10 mouse cellular contexts compared by ENCODE assay signal in genomic region chr8:10653282-10653681, GRCm38 (mm10).
DNase-seq lines count a peak whose midpoint lies in the region; ATAC-seq lines count a peak whose summit lies in the region.
"Had no signal": no experiment of that assay in that cellular context is flagged by ENCODE, and none has a peak within 500 bp of the region (broad histone marks: within the 10 kb centered on the region; RNA-seq: fewer than 3 reads in every experiment).

No protein-coding gene starts in this region.

- H3K4me2 ChIP-seq in hindbrain, embryonic 11.5 days (replicated peaks; ENCODE audit: low read depth, low read length) = no peak overlapping the region
- H3K4me2 ChIP-seq: hindbrain, embryonic 14.5 days had no signal

- peak; percentile 7 for DNase-seq in ovary, postnatal 36 days (ENCODE audit: low spot score)
- DNase-seq in ovary, postnatal 10 days (ENCODE audit: low spot score) = no peak
- DNase-seq in heart, embryonic 10.5 days (ENCODE audit: low spot score) = no peak
- DNase-seq in kidney, postnatal 14 days = peak; percentile 38
- DNase-seq in yolk sac, embryonic 10.5 days (ENCODE audit: low spot score) = peak; percentile 75
- DNase-seq in testis, postnatal 10 days (ENCODE audit: low spot score) = no peak
- no peak for DNase-seq in hindbrain, embryonic 11.5 days (ENCODE audit: low spot score)
- DNase-seq: cerebellum, postnatal 36 days had no signal

- WGBS in heart, embryonic 10.5 days = 65% methylated on average over 9 of the region's 9 CpGs
- WGBS in hindbrain, embryonic 11.5 days = 82% methylated on average over 9 of the region's 9 CpGs

- no peaks in the 10 kb centered on the region for H3K36me3 ChIP-seq in heart, embryonic 10.5 days
- H3K36me3 ChIP-seq in hindbrain, embryonic 11.5 days (ENCODE audit: control insufficient read depth, insufficient read depth, low read length) = no peaks in the 10 kb centered on the region

- no peak for ATAC-seq in hindbrain, embryonic 11.5 days (ENCODE audit: low FRiP score)

- H3K27me3 ChIP-seq in heart, embryonic 10.5 days (ENCODE audit: insufficient read depth, poor library complexity, severe bottlenecking) = no peaks in the 10 kb centered on the region
- H3K27me3 ChIP-seq in hindbrain, embryonic 11.5 days (ENCODE audit: control insufficient read depth, insufficient read depth, low read length) = no peaks in the 10 kb centered on the region

- no peak overlapping the region for H3K9ac ChIP-seq in hindbrain, embryonic 11.5 days (ENCODE audit: low read depth, low read length)
- H3K9ac ChIP-seq: hindbrain, embryonic 14.5 days had no signal

- H3K4me1 ChIP-seq in heart, embryonic 10.5 days = peaks cover 33% of the 10 kb centered on the region
- H3K4me1 ChIP-seq in hindbrain, embryonic 11.5 days (replicated peaks; ENCODE audit: control insufficient read depth, insufficient read depth, low read length) = no peaks in the 10 kb centered on the region
- H3K4me1 ChIP-seq: megakaryocyte, embryonic 14.5 days had no signal

- no peak overlapping the region for H3K4me3 ChIP-seq in heart, embryonic 10.5 days
- H3K4me3 ChIP-seq in hindbrain, embryonic 11.5 days (ENCODE audit: low read depth, low read length) = no peak overlapping the region
- H3K4me3 ChIP-seq: megakaryocyte, embryonic 14.5 days had no signal

- H3K9me3 ChIP-seq in heart, embryonic 10.5 days = no peaks in the 10 kb centered on the region
- H3K9me3 ChIP-seq in hindbrain, embryonic 11.5 days (ENCODE audit: control insufficient read depth, low read length) = no peaks in the 10 kb centered on the region

- H3K27ac ChIP-seq in heart, embryonic 10.5 days = peak overlapping the region; percentile 64
- H3K27ac ChIP-seq in hindbrain, embryonic 11.5 days (ENCODE audit: low read depth, low read length) = no peak overlapping the region
- H3K27ac ChIP-seq: hindbrain, embryonic 14.5 days had no signal

Comparison
In these comparisons a context has a peak if more than half of its experiments do, and no peak if none do; other contexts are left out.
1. DNase-seq: peak in ovary, postnatal 36 days (single experiment), kidney, postnatal 14 days (single experiment) and yolk sac, embryonic 10.5 days (single experiment); none in ovary, postnatal 10 days (single experiment), heart, embryonic 10.5 days (single experiment), testis, postnatal 10 days (single experiment) and hindbrain, embryonic 11.5 days (single experiment).